Mouse (Mus musculus) kidney, embryonic 15.5 days (tissue): ENCODE data around the gene Peli2. TPM values are rescaled to one million over a fixed set of nuclear protein-coding genes. Genes with fewer than 3 reads are reported as not detected.

Experiments
- ATAC-seq: fragments of 200-750 bp; cut with Nextera tagmentation; replicated peaks from 2 replicates; pipeline ENCODE4 v1.8.0; 2017; ENCODE audit warnings: moderate TSS enrichment; ENCODE audit not compliant: low FRiP score
- H3K27ac ChIP-seq: fragments of 300-500 bp; sonication (generic); 2 replicates; pipeline ENCODE4 v1.5.1; 2015; ENCODE audit warnings: mild to moderate bottlenecking, inconsistent platforms
- H3K27me3 ChIP-seq: fragments of 300-500 bp; sonication (generic); 2 replicates; pipeline ENCODE4 v1.6.1; 2015; ENCODE audit warnings: inconsistent platforms
- H3K36me3 ChIP-seq: fragments of 300-500 bp; sonication (generic); 2 replicates; pipeline ENCODE4 v1.6.1; 2015; ENCODE audit warnings: inconsistent platforms
- H3K4me1 ChIP-seq: fragments of 300-500 bp; sonication (generic); 2 replicates; pipeline ENCODE4 v1.6.1; 2015; ENCODE audit warnings: inconsistent platforms
- H3K4me2 ChIP-seq: fragments of 300-500 bp; sonication (generic); 2 replicates; pipeline ENCODE4 v1.6.1; 2015; ENCODE audit warnings: moderate library complexity, mild to moderate bottlenecking, inconsistent platforms
- H3K4me3 ChIP-seq: fragments of 300-500 bp; sonication (generic); replicated peaks from 2 replicates; pipeline ENCODE4 v1.5.1; 2015; ENCODE audit warnings: mild to moderate bottlenecking, inconsistent platforms
- H3K9ac ChIP-seq: fragments of 300-500 bp; sonication (generic); 2 replicates; pipeline ENCODE4 v1.6.1; 2015; ENCODE audit warnings: mild to moderate bottlenecking, inconsistent platforms
- H3K9me3 ChIP-seq: fragments of 300-500 bp; sonication (generic); replicated peaks from 2 replicates; pipeline ENCODE4 v1.6.1; 2016; ENCODE audit warnings: inconsistent platforms
- WGBS: fragments of 180-500 bp; shearing (Covaris S2); methylation state at CpG from one replicate; pipeline ENCODE4 v1.1.7; 2015; ENCODE audit warnings: mixed read lengths; 5-methylcytosine and 5-hydroxymethylcytosine counted together
- polyA plus RNA-seq: library from polyadenylated mRNA; unstranded; fragments of >200 nt; fragmentation: Nextera tagmentation; extraction: Ambion mirVana; gene quantifications from 2 replicates; pipeline ENCODE4 v1.2.1, GENCODE M21; 2015

The Peli2 gene
- polyA plus RNA-seq, 1 experiment from 2014 or later: 7.1 TPM

- H3K9me3 ChIP-seq: no peaks in the 10 kb centered on the region
- 35% methylated on average over 8 of the region's 8 CpGs for WGBS
- H3K27ac ChIP-seq: no peak overlapping the region
- H3K4me1 ChIP-seq: 0 out of 2 replicates have a peak, but pooled peaks cover 5% of the 10 kb centered on the region
- no peaks in the 10 kb centered on the region for H3K27me3 ChIP-seq
- no peak overlapping the region for H3K4me3 ChIP-seq
- no peak overlapping the region for H3K9ac ChIP-seq
- no peak for ATAC-seq
- H3K4me2 ChIP-seq: no peak overlapping the region
- no peaks in the 10 kb centered on the region for H3K36me3 ChIP-seq
Observed at GRCm38 (mm10) chr14:48316396-48316795, 195.8 kb downstream of the Peli2 start.

DNA sequence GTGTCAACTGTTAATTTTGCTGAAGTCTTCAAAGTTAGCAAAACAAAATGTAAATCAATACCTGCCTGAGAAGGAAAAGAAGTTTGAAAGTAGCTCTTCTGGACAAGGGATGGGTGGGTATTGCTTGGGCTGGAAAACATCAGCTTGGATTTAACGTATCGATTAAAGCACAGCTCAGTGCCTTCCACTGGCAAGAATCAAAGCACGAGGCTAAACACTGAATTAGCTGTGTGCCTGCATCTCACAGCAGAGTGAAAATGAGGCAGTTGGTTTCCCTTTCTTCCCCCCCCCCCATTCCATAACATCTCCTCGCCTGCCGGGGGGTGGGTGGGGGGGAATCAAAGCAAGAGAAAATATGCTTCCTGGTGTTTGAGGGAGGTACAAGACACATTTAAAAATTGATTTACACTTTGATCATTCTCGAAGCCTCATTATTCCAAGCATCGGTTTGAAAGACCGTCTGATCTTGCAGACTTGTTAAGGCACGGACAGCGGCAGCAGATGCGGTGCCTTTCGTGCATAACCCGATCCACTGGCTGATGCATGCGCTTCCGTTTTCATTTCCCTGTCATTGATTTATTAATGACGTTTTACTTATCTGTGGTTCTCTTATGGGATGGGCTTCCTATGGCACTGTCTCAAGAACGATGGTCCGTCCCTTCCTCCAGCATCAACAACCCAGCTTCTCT lies 203.3 kb downstream of the Peli2 start:
- Histone ChIP-seq H3K4me3 (no peak overlapping the region), H3K9me3 (no peaks in the 10 kb centered on the region), H3K9ac (no peak overlapping the region), H3K27ac (no peak overlapping the region), H3K27me3 (no peaks in the 10 kb centered on the region), H3K4me1 (no peaks in the 10 kb centered on the region), H3K4me2 (no peak overlapping the region), H3K36me3 (no peaks in the 10 kb centered on the region)
- ATAC-seq: no peak
- 61% methylated on average over 18 of the region's 18 CpGs for WGBS

DNA sequence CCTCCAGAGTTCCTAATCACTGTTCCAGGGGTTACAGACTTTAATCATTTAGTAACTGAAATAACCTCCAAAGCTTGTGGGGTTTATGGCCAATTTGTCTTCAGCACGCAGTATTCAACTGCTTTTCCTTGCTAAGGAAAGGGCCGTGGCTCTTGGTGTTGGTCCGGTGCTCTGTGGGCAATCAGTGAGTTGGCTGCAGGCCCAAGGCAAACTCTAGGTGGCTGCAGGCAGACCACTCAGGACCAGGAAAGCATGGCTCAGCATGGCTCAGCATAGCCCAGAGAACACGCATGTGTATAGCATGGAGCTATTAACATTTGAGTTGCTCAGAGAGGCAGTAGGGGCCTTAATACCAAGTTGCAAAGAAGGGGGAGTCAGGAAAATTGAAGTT lies 203.8 kb downstream of the Peli2 start:
- no peaks in the 10 kb centered on the region for H3K9me3 ChIP-seq
- ATAC-seq: no peak
- no peaks in the 10 kb centered on the region for H3K4me1 ChIP-seq
- no peak overlapping the region for H3K9ac ChIP-seq
- 81% methylated on average over 4 of the region's 4 CpGs for WGBS
- no peak overlapping the region for H3K4me2 ChIP-seq
- H3K27ac ChIP-seq: no peak overlapping the region
- H3K4me3 ChIP-seq: no peak overlapping the region
- H3K27me3 ChIP-seq: no peaks in the 10 kb centered on the region
- no peaks in the 10 kb centered on the region for H3K36me3 ChIP-seq

GRCm38 (mm10) chr14:48327746-48328145 lies 207.1 kb downstream of the Peli2 start:
- no peak overlapping the region for H3K27ac ChIP-seq
- 75% methylated on average over 3 of the region's 3 CpGs for WGBS
- no peaks in the 10 kb centered on the region for H3K9me3 ChIP-seq
- H3K4me3 ChIP-seq: no peak overlapping the region
- no peak for ATAC-seq
- H3K36me3 ChIP-seq: no peaks in the 10 kb centered on the region
- no peaks in the 10 kb centered on the region for H3K27me3 ChIP-seq
- H3K4me2 ChIP-seq: no peak overlapping the region
- no peak overlapping the region for H3K9ac ChIP-seq
- H3K4me1 ChIP-seq: peaks cover 29% of the 10 kb centered on the region

DNA sequence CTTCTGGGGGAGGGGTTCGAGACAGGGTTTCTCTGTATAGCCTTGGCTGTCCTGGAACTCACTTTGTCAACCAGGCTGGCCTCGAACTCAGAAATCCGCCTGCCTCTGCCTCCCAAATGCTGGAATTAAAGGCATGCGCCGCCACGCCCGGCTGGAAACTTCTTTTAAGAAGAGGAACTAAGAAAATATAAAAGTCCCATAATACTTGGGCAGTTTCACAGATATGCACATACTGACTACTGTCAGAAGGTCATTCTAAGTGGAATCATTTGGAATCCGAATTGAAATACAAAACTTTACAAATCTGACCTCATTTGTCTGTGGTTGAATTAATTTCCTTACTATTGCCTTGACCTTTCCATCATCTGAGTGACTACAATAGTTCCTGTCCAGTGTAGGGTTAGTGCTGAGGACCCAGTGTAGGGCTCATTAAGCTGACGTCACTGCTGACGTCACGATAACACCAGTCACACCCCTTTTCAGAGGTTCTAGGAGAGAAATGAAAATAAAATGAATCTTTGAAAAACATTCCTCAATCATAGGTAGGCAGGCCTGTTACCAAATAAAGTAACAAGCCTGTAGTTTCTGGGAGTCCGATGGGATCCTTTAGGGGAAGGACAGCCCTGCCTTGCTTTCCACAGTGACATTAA lies 209.2 kb downstream of the Peli2 start:
- Histone ChIP-seq H3K36me3 (no peaks in the 10 kb centered on the region), H3K4me1 (peaks cover 39% of the 10 kb centered on the region), H3K9ac (no peak overlapping the region), H3K4me3 (no peak overlapping the region), H3K27ac (no peak overlapping the region), H3K9me3 (no peaks in the 10 kb centered on the region), H3K27me3 (no peaks in the 10 kb centered on the region), H3K4me2 (no peak overlapping the region)
- ATAC-seq: no peak
- WGBS: 80% methylated on average over 12 of the region's 12 CpGs
